Mouse (Mus musculus) G1E (cell line): Measurements from ENCODE around the gene Cnn2.

Source experiments
- CTCF ChIP-seq: IDR thresholded peaks from 2 replicates; pipeline ENCODE4 v1.5.1; 2012; ENCODE audit warnings: low read depth, low read length, inconsistent platforms, mixed read lengths
- GATA1 ChIP-seq: IDR thresholded peaks from 2 replicates; pipeline ENCODE4 v1.6.1; 2012; ENCODE audit warnings: borderline replicate concordance, low read length, inconsistent platforms, mixed read lengths

- no peak for TF ChIP-seq CTCF
- TF ChIP-seq GATA1 = no peak
Observed at GRCm38 (mm10) chr10:80030191-80030590, 41.8 kb downstream of the Cnn2 start.
